Mouse (Mus musculus): ENCODE measurements around the gene Armc8. TPM values are rescaled to one million over a fixed set of nuclear protein-coding genes. Genes with fewer than 3 reads are reported as not detected.

The Armc8 gene
- total RNA-seq, 2 experiments from 2014 or later: 26.7 to 27.9 TPM

DNA sequence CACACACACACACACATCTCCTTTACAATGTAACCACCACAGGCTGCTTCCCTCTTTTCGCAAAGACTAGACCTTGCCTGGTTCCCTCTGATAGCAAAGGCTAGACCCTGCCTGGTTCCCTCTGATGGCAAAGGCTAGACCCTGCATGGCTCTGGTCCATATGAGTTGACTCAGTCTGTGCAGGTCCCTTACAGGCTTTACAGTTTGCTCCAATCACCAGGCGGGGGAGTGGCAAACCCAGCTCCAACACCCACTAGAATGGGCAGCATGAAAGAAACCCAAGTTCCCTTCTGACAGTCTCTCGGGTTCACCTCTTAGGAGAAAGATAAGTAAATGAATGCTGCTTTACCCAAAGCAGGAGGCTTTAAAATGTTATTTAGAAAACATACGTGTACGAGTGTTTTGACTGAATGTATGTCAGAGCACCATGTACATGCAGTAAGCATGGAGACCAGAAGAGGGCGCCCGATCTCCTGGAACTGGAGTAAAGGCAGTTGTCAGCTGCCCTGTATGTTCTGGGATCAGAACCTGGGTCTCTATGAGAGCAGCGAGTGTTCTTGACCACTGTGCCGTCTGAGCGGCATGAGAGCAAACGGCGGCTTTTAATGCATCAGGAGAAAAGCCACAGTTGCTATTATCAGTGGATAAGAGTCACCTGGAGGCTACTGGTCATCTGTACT lies 110.0 kb downstream of the Armc8 start:
- H3K27ac ChIP-seq: no peak overlapping the region
- no peak overlapping the region for H3K4me3 ChIP-seq
- TF ChIP-seq CTCF (IDR thresholded peaks at IDR 0.05): peak; percentile 77
- peak; percentile 60 for DNase-seq
- intact Hi-C loops (cut with DNase I): loop anchor here (2.0 to 5.0 kb wide), 2 partner anchors 122 to 204 kb away; no protein-coding TSS in a partner anchor

DNA sequence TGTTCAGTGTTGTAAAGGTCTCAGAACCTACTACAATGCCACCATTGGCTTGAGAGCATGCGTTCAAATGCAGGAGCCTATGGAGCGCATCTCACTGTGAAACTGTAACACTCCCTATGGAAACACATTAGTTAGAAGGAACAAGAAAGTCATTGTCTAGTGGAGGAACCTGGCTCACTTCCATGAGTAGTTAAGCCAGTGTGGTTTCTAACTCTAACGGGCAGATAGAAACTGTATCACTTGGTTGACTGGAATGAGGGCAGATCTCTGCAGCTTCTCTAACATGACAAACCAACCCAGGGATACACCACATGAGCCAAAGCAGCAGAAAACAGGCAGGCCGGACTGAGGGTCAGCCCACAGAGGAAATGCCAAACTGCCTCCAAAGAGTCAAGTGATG lies 114.5 kb downstream of the Armc8 start:
- intact Hi-C loops (cut with DNase I): loop anchor here (5.0 kb wide), 1 partner anchor 392 kb away; no protein-coding TSS in a partner anchor
- TF ChIP-seq CTCF (IDR thresholded peaks at IDR 0.05): no peak
- DNase-seq: no peak
- H3K27ac ChIP-seq: no peak overlapping the region
- no peak overlapping the region for H3K4me3 ChIP-seq

GRCm38 (mm10) chr9:99451161-99451560 lies 117.5 kb downstream of the Armc8 start, which contains the start of gene Nme9:
TSS of gene Nme9 (plus strand) at chr9:99451475.
- Histone ChIP-seq H3K4me3 (no peak within 1 kb of the TSS), H3K27ac (no peak within 1 kb of the TSS)
- intact Hi-C loops (cut with DNase I): loop anchor here (5.0 kb wide), 1 partner anchor 389 kb away; no protein-coding TSS in a partner anchor
- no peak for DNase-seq
- TF ChIP-seq CTCF (IDR thresholded peaks at IDR 0.05): no peak

DNA sequence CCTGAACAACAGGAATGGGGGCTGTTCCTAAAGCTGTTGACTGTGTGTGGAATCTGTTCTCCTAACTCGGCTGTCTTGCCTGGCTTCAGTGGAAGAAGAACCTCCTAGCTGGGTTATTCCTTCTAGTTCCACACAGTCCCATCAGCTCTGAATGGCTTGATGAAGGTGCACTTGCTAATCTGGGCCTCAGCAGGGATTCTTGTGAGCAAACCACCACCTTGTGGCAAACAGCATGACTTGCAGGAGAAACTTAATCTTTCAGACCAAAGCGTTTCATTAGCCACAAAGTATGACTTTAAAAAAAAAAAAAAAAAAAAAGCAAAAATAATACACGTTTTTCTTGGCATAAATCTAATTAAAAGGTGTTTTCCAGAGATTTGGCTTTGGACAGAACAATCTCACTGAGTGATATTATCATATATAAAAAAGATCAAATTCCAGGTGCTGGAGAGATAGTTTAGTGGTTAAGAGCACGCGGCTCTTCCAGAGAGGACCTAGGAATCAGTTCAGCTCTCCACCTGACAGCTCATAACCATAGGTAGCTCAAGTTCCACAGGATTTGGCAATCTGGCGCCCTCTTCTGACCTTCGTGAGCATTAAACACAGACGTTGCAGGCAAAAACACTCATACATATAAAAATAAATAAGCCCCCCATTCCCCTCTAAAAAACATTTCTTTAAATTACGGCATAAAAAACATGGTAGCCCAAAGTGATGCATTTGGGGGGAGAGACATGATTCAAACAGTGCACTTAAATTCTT lies 118.6 kb downstream of the Armc8 start:
- Histone ChIP-seq H3K4me3 (no peak overlapping the region), H3K27ac (no peak overlapping the region)
- peak; percentile 46 for TF ChIP-seq CTCF (IDR thresholded peaks at IDR 0.05)
- DNase-seq: no peak
- intact Hi-C loops (cut with DNase I): loop anchor here (5.0 kb wide), 2 partner anchors 73 to 388 kb away; no protein-coding TSS in a partner anchor

GRCm38 (mm10) chr9:99447323-99447722 lies 121.4 kb downstream of the Armc8 start:
- Histone ChIP-seq H3K27ac (no peak overlapping the region), H3K4me3 (no peak overlapping the region)
- intact Hi-C loops (cut with DNase I): loop anchor here (5.0 kb wide), 1 partner anchor 70 kb away; no protein-coding TSS in a partner anchor
- DNase-seq: no peak
- no peak for TF ChIP-seq CTCF (IDR thresholded peaks at IDR 0.05)

DNA sequence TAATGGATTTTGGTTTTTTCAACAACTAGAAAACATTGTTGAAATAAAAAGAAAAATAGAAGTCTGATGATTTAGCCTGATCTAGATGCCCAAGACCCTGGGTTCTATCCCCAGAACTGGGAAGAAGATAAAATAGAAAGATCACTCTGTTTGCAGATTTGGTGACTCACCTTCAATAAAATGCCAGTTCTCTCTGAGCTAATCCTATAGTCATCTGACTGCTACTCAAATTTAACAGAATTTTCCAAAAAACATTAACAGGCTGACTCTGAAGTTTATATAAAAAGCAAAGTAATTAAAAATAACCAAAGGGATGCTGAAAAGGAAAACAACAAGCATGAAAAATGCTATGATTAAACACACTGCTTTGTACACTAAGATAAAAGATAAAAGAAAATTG lies 122.4 kb downstream of the Armc8 start:
- Histone ChIP-seq H3K4me3 (no peak overlapping the region), H3K27ac (no peak overlapping the region)
- DNase-seq: no peak
- no peak for TF ChIP-seq CTCF (IDR thresholded peaks at IDR 0.05)
- intact Hi-C loops (cut with DNase I): loop anchor here (5.0 kb wide), 1 partner anchor 69 kb away; no protein-coding TSS in a partner anchor

- Histone ChIP-seq H3K27ac (no peak overlapping the region), H3K4me3 (no peak overlapping the region)
- TF ChIP-seq CTCF (IDR thresholded peaks at IDR 0.05): peak; percentile 63
- intact Hi-C loops (cut with DNase I): loop anchor here (5.0 kb wide), 1 partner anchor 67 kb away; no protein-coding TSS in a partner anchor
- no peak for DNase-seq
Observed at GRCm38 (mm10) chr9:99444590-99445178, 124.0 kb downstream of the Armc8 start.

DNA sequence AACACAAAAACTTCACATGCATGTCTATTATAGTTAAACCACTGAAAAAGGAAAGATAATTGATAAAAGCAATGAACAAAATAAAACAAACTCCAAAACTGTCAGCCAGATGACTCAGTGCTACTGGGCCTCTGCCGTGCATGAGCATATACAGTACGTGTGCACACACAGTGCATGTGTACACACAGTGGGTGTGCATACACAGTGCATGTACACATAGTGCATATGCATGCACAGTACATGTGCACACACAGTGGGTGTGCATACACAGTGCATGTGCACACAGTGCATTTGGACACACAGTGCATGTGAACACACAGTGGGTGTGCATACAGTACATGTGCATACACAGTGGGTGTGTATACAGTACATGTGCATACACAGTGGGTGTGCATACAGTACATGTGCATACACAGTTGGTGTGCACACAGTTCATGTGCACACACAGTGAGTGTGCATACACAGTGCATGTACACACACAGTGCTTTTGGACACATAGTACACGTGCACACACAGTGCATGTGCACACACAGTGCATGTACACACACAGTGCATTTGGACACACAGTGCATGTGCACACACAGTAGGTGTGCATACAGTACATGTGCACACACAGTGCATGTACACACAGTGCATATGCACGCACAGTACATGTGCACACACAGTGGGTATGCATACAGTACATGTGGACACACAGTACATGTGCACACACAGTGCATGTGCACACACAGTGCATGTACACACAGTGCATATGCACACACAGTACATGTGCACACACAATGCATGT lies 126.9 kb downstream of the Armc8 start:
- intact Hi-C loops (cut with DNase I): no loop called here
- H3K4me3 ChIP-seq: no peak overlapping the region
- TF ChIP-seq CTCF (IDR thresholded peaks at IDR 0.05): no peak
- no peak for DNase-seq
- H3K27ac ChIP-seq: no peak overlapping the region

- TF ChIP-seq CTCF (IDR thresholded peaks at IDR 0.05): no peak
- intact Hi-C loops (cut with DNase I): no loop called here
- H3K4me3 ChIP-seq: no peak overlapping the region
- H3K27ac ChIP-seq: no peak overlapping the region
- no peak for DNase-seq
Observed at GRCm38 (mm10) chr9:99440941-99441340, 127.8 kb downstream of the Armc8 start.

GRCm38 (mm10) chr9:99439064-99439463 lies 129.6 kb downstream of the Armc8 start:
- no peak overlapping the region for H3K27ac ChIP-seq
- intact Hi-C loops (cut with DNase I): loop anchor here (10.0 kb wide), 1 partner anchor 194 kb away; the partner anchor contains the start of gene Cep70
- TF ChIP-seq CTCF (IDR thresholded peaks at IDR 0.05): no peak
- no peak overlapping the region for H3K4me3 ChIP-seq
- no peak for DNase-seq

DNA sequence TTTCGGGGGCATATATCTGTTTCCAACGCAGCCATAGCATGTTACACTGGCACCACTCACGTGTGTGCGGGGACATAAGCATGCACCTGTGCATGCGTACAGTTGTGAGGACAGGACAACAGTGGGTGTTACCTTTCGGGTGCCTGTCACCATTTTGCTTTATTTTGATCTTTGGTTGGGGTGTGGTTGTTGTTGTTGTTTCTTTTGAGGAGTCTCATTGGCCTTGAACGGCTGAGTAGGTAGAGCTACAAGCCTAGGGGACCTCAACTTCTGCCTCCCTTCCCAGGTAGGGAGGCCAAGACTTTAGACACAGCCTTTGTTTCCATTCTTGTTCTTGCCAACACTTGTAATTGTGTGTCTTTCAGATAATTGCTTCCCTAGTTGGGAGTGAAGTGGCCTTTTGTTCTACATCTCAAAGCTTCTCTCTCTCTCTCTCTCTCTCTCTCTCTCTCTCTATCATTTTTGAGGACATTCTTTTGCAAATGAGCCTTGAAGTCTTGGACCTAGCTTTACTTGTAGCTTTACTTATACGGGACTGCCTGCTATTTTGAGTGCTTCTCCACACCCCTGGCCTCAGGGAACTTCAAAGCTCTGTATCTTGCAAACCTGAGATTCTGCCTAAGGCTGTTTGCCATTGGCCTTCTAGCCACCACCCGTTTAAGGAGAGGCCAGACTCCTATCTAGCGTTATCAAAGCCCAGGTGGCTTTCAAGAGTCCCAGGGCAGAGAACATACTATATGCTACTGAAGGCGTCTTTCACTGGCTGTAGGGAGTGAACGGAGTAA lies 130.7 kb downstream of the Armc8 start:
- intact Hi-C loops (cut with DNase I): loop anchor here (2.0 to 10.0 kb wide), 2 partner anchors 37 to 193 kb away; partner anchors contain the start of gene Cep70

More for the DNA sequence above, 130.7 kb downstream of the Armc8 start:
- H3K27ac ChIP-seq: peak overlapping the region; percentile 98; the same call in 1 of the 2 replicates
- DNase-seq: no peak
- H3K4me3 ChIP-seq: peak overlapping the region; percentile 91
- TF ChIP-seq CTCF (IDR thresholded peaks at IDR 0.05): no peak

All from gastrocnemius, adult 2 months (tissue).